Mouse (Mus musculus) stomach, postnatal 0 days (tissue): ENCODE results near the gene Cfap58. TPM values are rescaled to one million over a fixed set of nuclear protein-coding genes. Genes with fewer than 3 reads are reported as not detected.

ENCODE experiments used
- ATAC-seq: fragments of 200-750 bp; cut with Nextera tagmentation; 2 replicates; pipeline ENCODE4 v1.8.0; 2017; ENCODE audit not compliant: low FRiP score, low TSS enrichment
- DNase-seq: peaks from one replicate; pipeline ENCODE4 v3.0.0-alpha.2; 2016; ENCODE audit warnings: low spot score
- H3K27ac ChIP-seq: fragments of 300-500 bp; sonication (generic); replicated peaks from 2 replicates; pipeline ENCODE4 v1.5.1; 2014; ENCODE audit warnings: mild to moderate bottlenecking, control low read depth
- H3K27me3 ChIP-seq: fragments of 300-500 bp; sonication (generic); 2 replicates; pipeline ENCODE4 v1.6.1; 2014; ENCODE audit warnings: low read length; ENCODE audit not compliant: control insufficient read depth, insufficient read depth
- H3K36me3 ChIP-seq: fragments of 300-500 bp; sonication (generic); 2 replicates; pipeline ENCODE4 v1.6.1; 2014; ENCODE audit warnings: low read length, mixed read lengths; ENCODE audit not compliant: control insufficient read depth, insufficient read depth
- H3K4me1 ChIP-seq: fragments of 300-500 bp; sonication (generic); replicated peaks from 2 replicates; pipeline ENCODE4 v1.6.1; 2014; ENCODE audit warnings: antibody characterized with exemption; ENCODE audit not compliant: control insufficient read depth, insufficient read depth
- H3K4me2 ChIP-seq: fragments of 300-500 bp; sonication (generic); replicated peaks from 2 replicates; pipeline ENCODE4 v1.6.1; 2014; ENCODE audit warnings: low read depth, mild to moderate bottlenecking, control low read depth, moderate library complexity
- H3K4me3 ChIP-seq: fragments of 300-500 bp; sonication (generic); 2 replicates; pipeline ENCODE4 v1.5.1; 2014; ENCODE audit warnings: low read depth, low read length, control low read depth
- H3K9ac ChIP-seq: fragments of 300-500 bp; sonication (generic); 2 replicates; pipeline ENCODE4 v1.6.1; 2014; ENCODE audit warnings: mild to moderate bottlenecking, low read length, control low read depth, mixed read lengths
- H3K9me3 ChIP-seq: fragments of 300-500 bp; sonication (generic); 2 replicates; pipeline ENCODE4 v1.6.1; 2016; ENCODE audit warnings: low read length; ENCODE audit not compliant: control insufficient read depth
- CTCF ChIP-seq: IDR thresholded peaks from 2 replicates; pipeline ENCODE4 v1.5.1; 2016; ENCODE audit warnings: antibody characterized with exemption, low read depth, mild to moderate bottlenecking, moderate library complexity
- EP300 ChIP-seq: optimal IDR thresholded peaks from 2 replicates; pipeline ENCODE3; 2016; ENCODE audit warnings: antibody characterized with exemption
- WGBS: fragments of 180-500 bp; shearing (Covaris S2); extraction: QIAGEN DNeasy Blood & Tissue Kit; methylation state at CpG from one replicate; pipeline ENCODE4 v1.1.7; 2014; 5-methylcytosine and 5-hydroxymethylcytosine counted together
- microRNA-seq: library from miRNA; unstranded; fragments of <30 nt; microRNA quantifications from one replicate; pipeline ENCODE4, GENCODE M21; 2016
- polyA plus RNA-seq: library from polyadenylated mRNA; unstranded; fragments of >200 nt; fragmentation: Nextera tagmentation; extraction: Ambion mirVana; gene quantifications from 2 replicates; pipeline ENCODE4 v1.2.1, GENCODE M21; 2015

The Cfap58 gene
- polyA plus RNA-seq, 1 experiment from 2014 or later, result not detected

- Histone ChIP-seq H3K9me3 (no peaks in the 10 kb centered on the region), H3K4me2 (no peak overlapping the region), H3K9ac (no peak overlapping the region), H3K36me3 (no peaks in the 10 kb centered on the region), H3K27me3 (no peaks in the 10 kb centered on the region), H3K27ac (no peak overlapping the region), H3K4me1 (no peaks in the 10 kb centered on the region), H3K4me3 (no peak overlapping the region)
- WGBS, result 89% methylated on average over 4 of the region's 4 CpGs
- no peak for DNase-seq
- ATAC-seq, result no peak
- TF ChIP-seq EP300 (no peak), CTCF (no peak)
Observed at GRCm38 (mm10) chr19:48081456-48081855, 144.0 kb downstream of the Cfap58 start.

Small RNA genes within 50 kb of the gene (microRNA-seq; reads per million reads assigned to microRNA genes)
- not detected for gene Gm22240

Other genes with a start within 250 kb of the Cfap58 start
- gene Col17a1, start 245.6 kb upstream of the Cfap58 start, polyA plus RNA-seq, result 13.9 and 20.1 TPM in 2 replicates
- gene Sfr1, start 206.0 kb upstream of the Cfap58 start, polyA plus RNA-seq, result 181 and 186 TPM in 2 replicates
- 3,153 and 3,669 TPM in 2 replicates for gene Gsto1, start 82.7 kb upstream of the Cfap58 start, polyA plus RNA-seq
- 3.5 and 4.2 TPM in 2 replicates for gene Gsto2, start 72.1 kb upstream of the Cfap58 start, polyA plus RNA-seq
- gene Cfap43, start 18.4 kb upstream of the Cfap58 start, polyA plus RNA-seq, result 0.51 and 1.1 TPM in 2 replicates
- 7.9 and 9.0 TPM in 2 replicates for gene Itprip, start 18.4 kb upstream of the Cfap58 start, polyA plus RNA-seq